Mouse (Mus musculus) small intestine, adult 2 months (tissue): Measurements from ENCODE around the gene Plxnc1. TPM values are rescaled to one million over a fixed set of nuclear protein-coding genes. Genes with fewer than 3 reads are reported as not detected.

Experiments used
- H3K27ac ChIP-seq: fragments of 200-500 bp; 2 replicates; pipeline ENCODE4 v1.5.1; 2012; ENCODE audit warnings: low read depth, low read length, control low read depth, inconsistent platforms; ENCODE audit not compliant: insufficient read depth
- H3K27me3 ChIP-seq: fragments of 200-500 bp; 2 replicates; pipeline ENCODE4 v1.6.1; 2012; ENCODE audit warnings: mild to moderate bottlenecking, moderate library complexity, low read length, inconsistent platforms; ENCODE audit not compliant: control insufficient read depth, insufficient read depth
- H3K36me3 ChIP-seq: fragments of 200-500 bp; 2 replicates; pipeline ENCODE4 v1.6.1; 2012; ENCODE audit warnings: mild to moderate bottlenecking, low read length, control low read depth, inconsistent platforms; ENCODE audit not compliant: control insufficient read depth, insufficient read depth
- H3K4me1 ChIP-seq: fragments of 200-500 bp; 2 replicates; pipeline ENCODE4 v1.6.1; 2012; ENCODE audit warnings: low read length, inconsistent platforms, mixed read lengths; ENCODE audit not compliant: control insufficient read depth, insufficient read depth, insufficient read length
- H3K4me3 ChIP-seq: fragments of 200-500 bp; 2 replicates; pipeline ENCODE4 v1.5.1; 2012; ENCODE audit warnings: low read depth, mild to moderate bottlenecking, control low read depth, inconsistent platforms, low read length, moderate library complexity
- CTCF ChIP-seq: fragments of 200-500 bp; IDR thresholded peaks from 2 replicates; pipeline ENCODE4 v1.5.1; 2012; ENCODE audit warnings: low read depth, mild to moderate bottlenecking, control low read depth, inconsistent platforms, low read length, moderate library complexity, mixed read lengths; ENCODE audit not compliant: insufficient replicate concordance, insufficient read length; ENCODE audit errors: extremely low read depth
- POLR2A ChIP-seq: fragments of 200-500 bp; IDR thresholded peaks from 2 replicates; pipeline ENCODE4 v1.6.1; 2012; ENCODE audit warnings: low read depth, mild to moderate bottlenecking, control low read depth, inconsistent platforms, low read length, moderate library complexity
- WGBS: fragments of 180-500 bp; shearing (Covaris S2); methylation state at CpG from one replicate; pipeline ENCODE4 v1.1.7; 2018; 5-methylcytosine and 5-hydroxymethylcytosine counted together
- polyA plus RNA-seq: library from polyadenylated mRNA; depleted of rRNA; stranded (reverse); fragments of >200 nt; gene quantifications from 2 replicates; pipeline ENCODE4 v1.2.3, GENCODE M21; 2012

Plxnc1 gene
- polyA plus RNA-seq, 1 experiment: 0.82 TPM

DNA sequence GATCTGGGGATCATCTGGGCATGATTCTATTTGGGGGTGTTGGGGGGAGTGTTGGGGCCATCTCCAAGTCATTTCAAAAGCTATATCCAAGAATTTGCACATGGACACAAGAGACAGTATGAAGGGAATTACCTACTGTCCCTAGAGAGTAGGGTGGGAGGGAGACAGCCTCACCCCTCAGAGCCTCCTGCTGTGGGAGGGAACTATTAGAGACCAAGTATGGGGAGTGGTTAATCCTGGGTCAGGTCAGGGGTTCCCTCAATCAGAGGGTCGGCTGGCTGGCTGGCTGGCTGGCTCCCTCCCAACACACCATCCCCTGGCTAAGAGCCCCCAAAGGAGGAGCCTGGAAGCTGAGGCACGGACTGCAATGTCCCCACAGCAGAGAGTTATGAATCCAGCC lies 24.7 kb downstream of the Plxnc1 start:
- Histone ChIP-seq H3K4me1 (peaks cover 2% of the 10 kb centered on the region; the same call in 1 of the 2 replicates), H3K27me3 (no peaks in the 10 kb centered on the region), H3K27ac (no peak overlapping the region), H3K36me3 (no peaks in the 10 kb centered on the region), H3K4me3 (no peak overlapping the region)
- TF ChIP-seq POLR2A (no peak), CTCF (no peak)
- 57% methylated on average over 2 of the region's 2 CpGs for WGBS

DNA sequence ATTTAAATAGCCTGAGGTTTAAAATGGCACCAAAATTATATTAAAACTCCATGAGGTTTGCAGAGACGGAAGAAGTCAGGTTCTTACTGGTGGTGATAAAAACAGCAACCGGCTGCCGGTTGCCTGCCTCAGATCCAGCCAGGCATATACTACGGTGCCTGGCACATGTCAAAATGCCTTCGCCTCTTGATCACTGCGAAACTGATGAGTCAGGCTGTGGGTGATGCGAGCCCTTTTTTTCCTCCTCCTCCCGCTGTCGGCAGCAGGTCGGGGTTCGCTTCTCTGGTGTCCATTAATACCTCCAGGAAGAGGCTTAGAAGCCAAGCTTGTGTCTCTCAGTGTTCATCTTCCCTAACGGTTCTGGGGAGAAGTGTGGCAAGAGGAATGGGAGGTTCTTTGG lies 25.1 kb downstream of the Plxnc1 start:
- no peaks in the 10 kb centered on the region for H3K36me3 ChIP-seq

DNA sequence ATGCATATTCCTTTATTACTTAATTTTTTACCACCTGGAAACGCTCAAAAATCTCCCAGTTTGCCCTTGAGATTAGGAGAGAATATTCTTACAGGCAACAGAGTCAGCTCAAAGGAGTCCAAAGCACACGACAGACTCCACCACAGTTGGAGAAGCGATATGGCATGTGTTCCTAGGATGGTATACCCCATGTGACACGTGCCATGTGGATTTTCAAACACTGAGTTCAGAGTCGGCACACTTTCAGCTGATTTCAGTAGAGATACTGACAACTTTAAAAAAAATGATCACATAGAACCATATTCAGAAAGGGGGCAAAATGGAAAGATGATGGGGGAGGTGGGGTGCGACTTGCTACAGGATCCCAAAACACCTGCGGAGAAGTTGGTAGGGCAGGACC lies 26.0 kb downstream of the Plxnc1 start:
- Histone ChIP-seq H3K27ac (no peak overlapping the region), H3K4me1 (peaks cover 2% of the 10 kb centered on the region; the same call in 1 of the 2 replicates), H3K36me3 (no peaks in the 10 kb centered on the region), H3K4me3 (no peak overlapping the region), H3K27me3 (no peaks in the 10 kb centered on the region)
- TF ChIP-seq CTCF (no peak), POLR2A (no peak)
- WGBS: 70% methylated on average over 7 of the region's 7 CpGs

More for the DNA sequence above, 25.1 kb downstream of the Plxnc1 start:
- 66% methylated on average over 12 of the region's 12 CpGs for WGBS
- H3K27ac ChIP-seq: no peak overlapping the region
- peaks cover 2% of the 10 kb centered on the region; the same call in 1 of the 2 replicates for H3K4me1 ChIP-seq
- H3K27me3 ChIP-seq: no peaks in the 10 kb centered on the region
- TF ChIP-seq POLR2A (no peak), CTCF (no peak)
- no peak overlapping the region for H3K4me3 ChIP-seq

DNA sequence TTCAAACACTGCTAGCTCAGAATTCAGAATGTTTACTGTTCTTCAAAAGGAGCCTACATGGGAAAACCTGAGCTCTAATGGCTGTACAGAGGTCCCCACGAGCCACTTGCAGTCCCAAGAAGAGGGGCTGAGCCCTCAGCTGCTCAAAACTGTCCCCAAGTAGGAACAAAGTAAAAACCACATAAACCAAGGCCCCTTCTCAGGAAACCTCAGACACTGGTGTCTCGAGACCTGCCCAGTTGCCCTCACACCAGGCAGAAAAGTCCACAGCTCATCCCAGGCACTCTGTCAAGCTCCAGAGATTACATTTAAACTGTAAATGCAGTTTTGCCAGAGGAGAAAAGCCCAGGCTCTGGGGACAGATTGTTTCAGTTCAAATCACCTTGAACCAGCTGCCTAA lies 26.6 kb downstream of the Plxnc1 start:
- H3K4me1 ChIP-seq: peaks cover 2% of the 10 kb centered on the region; the same call in 1 of the 2 replicates
- H3K27me3 ChIP-seq: no peaks in the 10 kb centered on the region
- H3K4me3 ChIP-seq: no peak overlapping the region
- H3K27ac ChIP-seq: no peak overlapping the region
- WGBS: 38% methylated on average over 2 of the region's 2 CpGs
- no peak for TF ChIP-seq POLR2A
- TF ChIP-seq CTCF: no peak
- H3K36me3 ChIP-seq: no peaks in the 10 kb centered on the region

DNA sequence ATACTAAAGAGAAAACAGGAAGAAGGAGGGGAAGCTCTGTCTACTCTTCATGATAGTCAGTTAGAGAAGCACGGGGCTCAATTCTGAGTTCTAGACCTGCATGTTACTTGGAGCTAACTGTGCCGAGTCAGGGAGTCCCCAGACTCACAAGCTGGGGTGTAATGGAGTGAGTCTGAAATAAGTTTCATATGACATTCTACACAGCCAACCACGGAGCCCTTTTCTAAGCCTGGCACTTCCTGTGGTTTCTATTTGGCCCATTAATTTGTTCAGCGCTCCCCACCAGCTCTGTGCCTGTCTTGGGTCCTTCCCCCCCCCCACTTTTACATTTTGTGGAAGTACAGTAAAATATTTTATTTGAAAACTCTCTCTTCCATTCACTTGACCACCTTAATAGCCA lies 27.3 kb downstream of the Plxnc1 start:
- no peak for TF ChIP-seq POLR2A
- no peak for TF ChIP-seq CTCF
- no peak overlapping the region for H3K4me3 ChIP-seq
- H3K36me3 ChIP-seq: no peaks in the 10 kb centered on the region
- no peaks in the 10 kb centered on the region for H3K27me3 ChIP-seq
- H3K27ac ChIP-seq: no peak overlapping the region
- H3K4me1 ChIP-seq: peaks cover 2% of the 10 kb centered on the region; the same call in 1 of the 2 replicates
- WGBS: 83% methylated on average over 4 of the region's 4 CpGs

DNA sequence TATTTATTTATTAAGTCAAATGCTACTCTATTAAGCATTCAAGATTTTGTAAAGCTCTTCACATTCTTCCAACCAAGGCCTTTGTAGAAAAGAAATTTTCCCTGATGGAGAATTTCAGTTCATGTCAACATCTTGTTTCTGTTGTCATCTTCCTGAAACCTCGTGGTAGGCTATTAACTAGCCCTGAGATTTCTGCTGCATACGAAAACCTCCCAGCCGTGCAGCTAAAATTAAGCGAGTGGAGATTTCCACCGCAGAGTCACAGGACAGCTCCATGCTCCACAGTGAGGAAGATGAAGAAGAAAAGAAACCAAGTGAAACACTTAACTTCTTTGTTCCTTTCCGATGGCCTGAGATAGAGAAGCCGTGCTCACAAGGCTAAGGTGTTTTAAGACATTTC lies 28.0 kb downstream of the Plxnc1 start:
- Histone ChIP-seq H3K36me3 (no peaks in the 10 kb centered on the region), H3K27ac (no peak overlapping the region), H3K4me1 (peaks cover 2% of the 10 kb centered on the region; the same call in 1 of the 2 replicates), H3K27me3 (no peaks in the 10 kb centered on the region), H3K4me3 (no peak overlapping the region)
- TF ChIP-seq CTCF: no peak
- no peak for TF ChIP-seq POLR2A
- WGBS: 85% methylated on average over 7 of the region's 7 CpGs

DNA sequence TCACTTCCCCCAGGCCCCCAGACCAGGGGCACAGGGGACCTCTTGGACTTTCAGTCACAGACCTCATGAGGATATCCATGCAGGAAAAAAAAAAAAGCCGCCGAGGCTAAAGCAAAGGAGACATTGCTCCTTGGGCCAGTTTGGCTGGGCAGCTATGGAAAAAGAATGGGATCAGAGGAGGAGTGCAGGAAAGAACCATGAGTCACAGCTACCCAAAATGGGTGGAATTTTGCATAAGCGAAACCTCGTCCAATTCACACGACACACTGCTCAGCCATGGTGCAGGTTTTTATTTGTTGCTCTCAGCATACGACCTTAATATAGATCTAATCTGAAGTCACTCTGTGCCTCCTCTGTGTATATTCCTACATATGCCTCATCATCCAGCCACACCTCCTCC lies 28.9 kb downstream of the Plxnc1 start:
- WGBS: 83% methylated on average over 6 of the region's 6 CpGs
- Histone ChIP-seq H3K27me3 (no peaks in the 10 kb centered on the region), H3K27ac (no peak overlapping the region), H3K4me1 (peaks cover 2% of the 10 kb centered on the region; the same call in 1 of the 2 replicates), H3K36me3 (no peaks in the 10 kb centered on the region), H3K4me3 (no peak overlapping the region)
- TF ChIP-seq POLR2A (no peak), CTCF (no peak)

DNA sequence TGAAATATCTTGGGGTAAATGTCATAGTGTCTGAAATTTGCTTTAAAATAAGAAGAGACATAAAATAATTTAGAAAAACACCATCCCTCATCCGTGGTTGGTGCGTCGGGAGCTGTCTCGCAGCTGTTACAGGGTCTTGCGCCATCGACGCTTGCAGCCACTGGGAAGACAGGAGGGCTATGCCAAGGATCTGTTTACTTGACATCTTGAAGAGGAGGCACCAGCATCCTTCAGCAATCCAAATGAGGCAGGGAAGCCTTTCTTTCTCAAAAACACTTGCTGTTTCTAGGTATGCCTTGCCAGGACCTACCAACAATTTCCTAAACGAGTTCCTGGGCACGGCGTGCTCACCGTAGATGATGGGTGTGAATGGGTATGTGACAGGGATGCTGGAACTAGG lies 30.6 kb downstream of the Plxnc1 start:
- no peak for TF ChIP-seq CTCF
- Histone ChIP-seq H3K27me3 (no peaks in the 10 kb centered on the region), H3K27ac (no peak overlapping the region), H3K36me3 (no peaks in the 10 kb centered on the region), H3K4me3 (no peak overlapping the region), H3K4me1 (peaks cover 2% of the 10 kb centered on the region; the same call in 1 of the 2 replicates)
- WGBS: 84% methylated on average over 11 of the region's 11 CpGs
